ENCODE assay signal across 8 mouse cellular contexts in the genomic region with DNA sequence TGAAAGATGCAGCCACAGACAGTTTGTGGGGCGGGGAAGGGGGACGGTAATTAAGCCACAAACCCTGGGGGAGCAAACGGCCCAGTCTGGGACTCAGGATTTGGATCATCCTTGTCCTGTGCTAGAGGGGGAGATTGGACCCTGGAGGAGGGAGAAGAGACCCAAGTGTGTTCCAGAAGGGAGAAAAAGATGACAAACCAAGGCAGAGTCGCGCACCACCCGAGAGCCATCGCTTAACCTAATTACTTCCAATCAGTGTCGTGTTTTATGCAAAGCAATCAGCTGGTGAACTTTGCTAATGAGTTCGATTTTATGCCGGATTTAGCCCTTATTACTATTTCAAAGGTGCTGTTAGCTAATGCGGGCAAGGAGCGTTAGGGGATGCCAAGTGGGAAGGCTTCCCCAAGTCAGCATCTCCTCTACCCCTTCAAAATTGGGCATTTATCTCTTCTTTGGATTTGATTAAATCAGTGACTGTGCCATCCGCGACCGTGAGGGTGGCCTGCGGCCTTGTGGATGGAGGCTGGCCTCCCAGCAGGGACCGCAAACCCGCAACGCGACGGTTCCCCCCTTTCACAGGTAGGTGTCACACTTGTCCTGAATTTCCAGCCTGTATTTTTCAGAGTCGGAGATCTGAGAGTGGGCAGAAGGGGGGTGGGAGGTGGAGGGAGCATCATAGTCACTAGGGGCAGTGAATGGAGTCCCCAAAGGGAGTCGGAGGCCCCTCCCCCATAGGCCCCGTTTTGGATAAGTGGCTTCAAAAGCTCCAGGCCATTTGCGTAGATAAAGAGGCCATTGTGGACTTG. TPM values are rescaled to one million over a fixed set of nuclear protein-coding genes. Genes with fewer than 3 reads are reported as not detected.
DNase-seq lines count a peak whose midpoint lies in the region; ATAC-seq and TF ChIP-seq lines count a peak whose summit lies in the region.

No protein-coding gene starts in this region.

- peak; percentile 25 to 41 for DNase-seq in left cerebral cortex, postnatal 14 days (ENCODE audit: low spot score in 2 of 2)
- no peak for DNase-seq in left cerebral cortex, adult 18-20 months (ENCODE audit: low spot score in 2 of 2)
- peak; percentile 37 to 57 for DNase-seq in kidney, postnatal 25 days
- DNase-seq in ovary, adult 18-20 months (ENCODE audit: low spot score), result no peak
- no peak for DNase-seq in spleen, adult 12 weeks (ENCODE audit: low spot score)

- H3K27ac ChIP-seq in cortical plate, adult 2 months (ENCODE audit: insufficient read depth, low read length), result no peak overlapping the region
- H3K27ac ChIP-seq in heart, embryonic 13.5 days (replicated peaks), result peak overlapping the region; percentile 53
- H3K27ac ChIP-seq in midbrain, embryonic 12.5 days (replicated peaks), result peak overlapping the region; percentile 87

- no peaks in the 10 kb centered on the region for H3K4me1 ChIP-seq in cortical plate, adult 2 months (ENCODE audit: control insufficient read depth, insufficient read depth, low read length)
- peaks cover 50% of the 10 kb centered on the region for H3K4me1 ChIP-seq in heart, embryonic 13.5 days
- H3K4me1 ChIP-seq in midbrain, embryonic 12.5 days, result peaks cover 59% of the 10 kb centered on the region

- peak overlapping the region; percentile 59 for H3K4me2 ChIP-seq in heart, embryonic 13.5 days
- H3K4me2 ChIP-seq in midbrain, embryonic 12.5 days (replicated peaks), result peak overlapping the region; percentile 69

- 12% methylated on average over 25 of the region's 25 CpGs for WGBS in heart, embryonic 13.5 days
- 2% methylated on average over 25 of the region's 25 CpGs for WGBS in midbrain, embryonic 12.5 days

- intact Hi-C loops in left cerebral cortex, postnatal 14 days (cut with DNase I), result loop anchor here (5.0 kb wide), 2 partner anchors 311 to 1169 kb away; a partner anchor contains a TSS

- no peak for ATAC-seq in heart, embryonic 13.5 days (ENCODE audit: extremely low read depth, insufficient number of reproducible peaks, low FRiP score, low TSS enrichment)
- ATAC-seq in midbrain, embryonic 12.5 days (ENCODE audit: low FRiP score, low read depth), result peak; percentile 61

- no peaks in the 10 kb centered on the region; the same call in 1 of the 2 replicates for H3K36me3 ChIP-seq in heart, embryonic 13.5 days
- peaks cover 12% of the 10 kb centered on the region for H3K36me3 ChIP-seq in midbrain, embryonic 12.5 days

- peak overlapping the region; percentile 74 for H3K9ac ChIP-seq in heart, embryonic 13.5 days
- H3K9ac ChIP-seq in midbrain, embryonic 12.5 days (replicated peaks), result peak overlapping the region; percentile 69

- no peak for TF ChIP-seq POLR2A in cortical plate, adult 2 months (IDR thresholded peaks at IDR 0.05; ENCODE audit: extremely low read depth, insufficient read depth, low read length)

- no peaks in the 10 kb centered on the region for H3K9me3 ChIP-seq in heart, embryonic 13.5 days
- no peaks in the 10 kb centered on the region for H3K9me3 ChIP-seq in midbrain, embryonic 12.5 days

- peaks cover 93% of the 10 kb centered on the region for H3K27me3 ChIP-seq in heart, embryonic 13.5 days (replicated peaks)
- peaks cover 28% of the 10 kb centered on the region for H3K27me3 ChIP-seq in midbrain, embryonic 12.5 days

- H3K4me3 ChIP-seq in cortical plate, adult 2 months (ENCODE audit: insufficient read depth, low read length), result no peak overlapping the region
- H3K4me3 ChIP-seq in heart, embryonic 13.5 days, result peak overlapping the region; percentile 45
- peak overlapping the region; percentile 45 for H3K4me3 ChIP-seq in midbrain, embryonic 12.5 days

- TF ChIP-seq CTCF in cortical plate, adult 2 months (IDR thresholded peaks at IDR 0.05; ENCODE audit: extremely low read depth, insufficient read depth, low read length), result 0 out of 2 replicates have a peak, but pooled peaks have one; percentile 15

RNA-seq across cellular contexts. Expression of a gene that starts 4.3 kb away (rescaled TPM):
- total RNA-seq in left cerebral cortex, postnatal 14 days (2021), result not detected
- under 1 TPM in 1 of 2 experiments, not detected in 1; 0.14 TPM for total RNA-seq in left cerebral cortex, adult 18-20 months (2021)
- 0.10 TPM in 1 of 2 replicates, not detected in the other for polyA plus RNA-seq in cortical plate, adult 2 months (2012; rRNA removed)
- polyA plus RNA-seq in heart, embryonic 13.5 days (2015; fragmentation: Nextera tagmentation; extraction: Ambion mirVana), result 7.7 and 8.5 TPM in 2 replicates
- polyA plus RNA-seq in midbrain, embryonic 12.5 days (2016; fragmentation: Nextera tagmentation; extraction: Ambion mirVana), result 56.5 and 58.1 TPM in 2 replicates

Comparison
In these comparisons a context has a peak if more than half of its experiments do, and no peak if none do; other contexts are left out.
1. DNase-seq: peak in left cerebral cortex, postnatal 14 days (2 of 2) and kidney, postnatal 25 days (2 of 2); none in left cerebral cortex, adult 18-20 months (0 of 2), ovary, adult 18-20 months (single experiment) and spleen, adult 12 weeks (single experiment).